Mouse (Mus musculus) left cerebral cortex, adult 9 months (tissue): ENCODE measurements at regions not wholly inside any gene's neighbourhood (a gene's known extent, or its start where the extent isn't known, plus 50 kb on each side); places are given as distances from the start of the nearest gene placed in this dataset.

Source experiments
- DNase-seq, 2 experiments: peaks; one replicate each; pipeline ENCODE4 v3.0.0; 2022; ENCODE audit warnings: low spot score in 2 of 2

GRCm38 (mm10) chr17:84028157-84028970 is 159.4 kb downstream of the Zfp36l2 start:
- peak in 1 of 2 experiments; percentile 81 for DNase-seq

- no peak for DNase-seq
Measured at GRCm38 (mm10) chr17:84027275-84027674, 160.5 kb downstream of the Zfp36l2 start.

- peak in 1 of 2 experiments; percentile 62 for DNase-seq
Measured at GRCm38 (mm10) chr17:84026110-84026509, 161.6 kb downstream of the Zfp36l2 start.

GRCm38 (mm10) chr17:84022358-84022757 is 165.4 kb downstream of the Zfp36l2 start:
- DNase-seq = no peak

GRCm38 (mm10) chr17:84018817-84019216 is 168.9 kb downstream of the Zfp36l2 start:
- DNase-seq = no peak

- no peak for DNase-seq
Measured at GRCm38 (mm10) chr17:84017891-84018290, 169.9 kb downstream of the Zfp36l2 start.

GRCm38 (mm10) chr17:84014287-84015039 is 166.7 kb upstream of the Haao start:
- DNase-seq = no peak

GRCm38 (mm10) chr17:84010492-84011060 is 162.8 kb upstream of the Haao start:
- no peak for DNase-seq

- DNase-seq = no peak
Measured at GRCm38 (mm10) chr17:84009966-84010365, 162.2 kb upstream of the Haao start.

GRCm38 (mm10) chr17:84009194-84009593 is 161.4 kb upstream of the Haao start:
- DNase-seq = peak; percentile 47 to 70

GRCm38 (mm10) chr17:84008682-84009052 is 160.9 kb upstream of the Haao start:
- DNase-seq = no peak

GRCm38 (mm10) chr17:84008035-84008681 is 160.4 kb upstream of the Haao start:
- no peak for DNase-seq

- DNase-seq = no peak
Measured at GRCm38 (mm10) chr17:84006748-84007147, 159.0 kb upstream of the Haao start.

- no peak for DNase-seq
Measured at GRCm38 (mm10) chr17:84004237-84004636, 156.5 kb upstream of the Haao start.

- no peak for DNase-seq
Measured at GRCm38 (mm10) chr17:84003489-84004234, 155.9 kb upstream of the Haao start.

GRCm38 (mm10) chr17:84002939-84003338 is 155.2 kb upstream of the Haao start:
- DNase-seq = no peak

GRCm38 (mm10) chr17:84002327-84002726 is 154.6 kb upstream of the Haao start:
- no peak for DNase-seq

- no peak for DNase-seq
Measured at GRCm38 (mm10) chr17:84000115-84000514, 152.4 kb upstream of the Haao start.

- no peak for DNase-seq
Measured at GRCm38 (mm10) chr17:83998972-83999545, 151.3 kb upstream of the Haao start.

GRCm38 (mm10) chr17:83998341-83998740 is 150.6 kb upstream of the Haao start:
- DNase-seq = no peak

- DNase-seq = peak in 1 of 2 experiments; percentile 71
Measured at GRCm38 (mm10) chr17:83997778-83998177, 150.0 kb upstream of the Haao start.
